Mouse (Mus musculus) heart, embryonic 14.5 days (tissue): ENCODE measurements around the gene Cpne5. TPM values are rescaled to one million over a fixed set of nuclear protein-coding genes. Genes with fewer than 3 reads are reported as not detected.

Source experiments
- ATAC-seq: fragments of 200-750 bp; cut with Nextera tagmentation; 2 replicates; pipeline ENCODE4 v1.8.0; 2017; ENCODE audit warnings: low read depth, moderate TSS enrichment; ENCODE audit not compliant: insufficient number of reproducible peaks, insufficient read depth, low FRiP score
- H3K27ac ChIP-seq, 2 experiments: fragments of 200-500 bp in 1 of 2; fragments of 300-500 bp in 1 of 2; sonication (generic) in 1 of 2; replicated peaks in 1 of 2; 2 replicates each; pipeline ENCODE4 v1.5.1; 2012 to 2014; ENCODE audit warnings: low read depth in 2 of 2, low read length in 2 of 2, control low read depth in 1 of 2, mild to moderate bottlenecking in 1 of 2, mixed read lengths in 1 of 2; ENCODE audit not compliant: control insufficient read depth in 1 of 2, insufficient read depth in 1 of 2
- H3K27me3 ChIP-seq: fragments of 300-500 bp; sonication (generic); 2 replicates; pipeline ENCODE4 v1.6.1; 2014; ENCODE audit warnings: mild to moderate bottlenecking, low read length, control low read depth; ENCODE audit not compliant: control insufficient read depth, insufficient read depth
- H3K36me3 ChIP-seq: fragments of 300-500 bp; sonication (generic); 2 replicates; pipeline ENCODE4 v1.6.1; 2014; ENCODE audit warnings: mild to moderate bottlenecking, control low read depth, low read length, mixed read lengths; ENCODE audit not compliant: control insufficient read depth, insufficient read depth
- H3K4me1 ChIP-seq, 2 experiments: fragments of 200-500 bp in 1 of 2; fragments of 300-500 bp in 1 of 2; sonication (generic) in 1 of 2; 2 replicates each; pipeline ENCODE4 v1.6.1; 2012 to 2014; ENCODE audit warnings: low read length in 2 of 2, control low read depth in 1 of 2, mixed read lengths in 1 of 2; ENCODE audit not compliant: control insufficient read depth in 2 of 2, insufficient read depth in 2 of 2
- H3K4me2 ChIP-seq: fragments of 300-500 bp; sonication (generic); 2 replicates; pipeline ENCODE4 v1.6.1; 2014; ENCODE audit warnings: mild to moderate bottlenecking, low read length
- H3K4me3 ChIP-seq, 2 experiments: fragments of 200-500 bp in 1 of 2; fragments of 300-500 bp in 1 of 2; sonication (generic) in 1 of 2; 2 replicates each; pipeline ENCODE4 v1.5.1; 2012 to 2014; ENCODE audit warnings: low read length in 2 of 2, mild to moderate bottlenecking in 2 of 2, control low read depth in 1 of 2, low read depth in 1 of 2, moderate library complexity in 1 of 2; ENCODE audit not compliant: control insufficient read depth in 1 of 2, insufficient read depth in 1 of 2
- H3K9ac ChIP-seq: fragments of 300-500 bp; sonication (generic); 2 replicates; pipeline ENCODE4 v1.6.1; 2014; ENCODE audit warnings: mild to moderate bottlenecking, low read length
- H3K9me3 ChIP-seq: fragments of 300-500 bp; sonication (generic); 2 replicates; pipeline ENCODE4 v1.6.1; 2016; ENCODE audit warnings: low read length, control low read depth; ENCODE audit not compliant: control insufficient read depth
- WGBS: fragments of 180-500 bp; shearing (Covaris S2); extraction: QIAGEN DNeasy Blood & Tissue Kit; methylation state at CpG from one replicate; pipeline ENCODE4 v1.1.7; 2014; 5-methylcytosine and 5-hydroxymethylcytosine counted together
- polyA plus RNA-seq: library from polyadenylated mRNA; unstranded; fragments of >200 nt; fragmentation: Nextera tagmentation; extraction: Ambion mirVana; gene quantifications from 2 replicates; pipeline ENCODE4 v1.2.1, GENCODE M21; 2014

Cpne5 gene
- polyA plus RNA-seq, 1 experiment from 2014 or later, result 28.8 TPM

GRCm38 (mm10) chr17:29136236-29136635 is 101.7 kb downstream of the Cpne5 start:
- H3K4me2 ChIP-seq, result no peak overlapping the region
- 68% methylated on average over 6 of the region's 6 CpGs for WGBS
- H3K27ac ChIP-seq, result no peak overlapping the region
- no peak overlapping the region for H3K4me3 ChIP-seq
- H3K9ac ChIP-seq, result no peak overlapping the region
- no peaks in the 10 kb centered on the region for H3K9me3 ChIP-seq
- ATAC-seq, result no peak
- H3K4me1 ChIP-seq, result no peaks in the 10 kb centered on the region; a peak in 1 of 4 replicates
- no peaks in the 10 kb centered on the region for H3K27me3 ChIP-seq
- H3K36me3 ChIP-seq, result no peaks in the 10 kb centered on the region

DNA sequence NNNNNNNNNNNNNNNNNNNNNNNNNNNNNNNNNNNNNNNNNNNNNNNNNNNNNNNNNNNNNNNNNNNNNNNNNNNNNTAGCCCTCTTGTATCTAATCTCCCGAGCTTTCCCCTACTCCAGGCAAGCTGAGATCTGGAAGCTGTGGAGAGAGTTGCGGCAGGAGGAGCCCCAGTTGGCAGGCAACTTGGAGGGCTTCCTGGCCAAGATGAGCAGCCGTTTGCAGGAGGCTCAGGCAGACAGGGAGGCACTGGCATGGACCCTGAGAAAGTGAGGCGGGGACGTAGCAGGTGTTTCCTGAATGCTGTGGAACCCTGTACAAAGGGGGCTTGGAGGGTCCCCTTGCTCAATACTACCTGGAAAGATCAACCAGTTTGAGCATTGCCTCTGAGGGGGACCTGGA is 102.9 kb downstream of the Cpne5 start:
- H3K4me1 ChIP-seq, result no peaks in the 10 kb centered on the region; a peak in 1 of 4 replicates
- WGBS, result 51% methylated on average over 5 of the region's 5 CpGs
- H3K27ac ChIP-seq, result no peak overlapping the region
- H3K4me2 ChIP-seq, result no peak overlapping the region
- no peak for ATAC-seq
- no peak overlapping the region for H3K9ac ChIP-seq
- no peak overlapping the region for H3K4me3 ChIP-seq
- H3K27me3 ChIP-seq, result no peaks in the 10 kb centered on the region
- no peaks in the 10 kb centered on the region for H3K36me3 ChIP-seq
- no peaks in the 10 kb centered on the region for H3K9me3 ChIP-seq

DNA sequence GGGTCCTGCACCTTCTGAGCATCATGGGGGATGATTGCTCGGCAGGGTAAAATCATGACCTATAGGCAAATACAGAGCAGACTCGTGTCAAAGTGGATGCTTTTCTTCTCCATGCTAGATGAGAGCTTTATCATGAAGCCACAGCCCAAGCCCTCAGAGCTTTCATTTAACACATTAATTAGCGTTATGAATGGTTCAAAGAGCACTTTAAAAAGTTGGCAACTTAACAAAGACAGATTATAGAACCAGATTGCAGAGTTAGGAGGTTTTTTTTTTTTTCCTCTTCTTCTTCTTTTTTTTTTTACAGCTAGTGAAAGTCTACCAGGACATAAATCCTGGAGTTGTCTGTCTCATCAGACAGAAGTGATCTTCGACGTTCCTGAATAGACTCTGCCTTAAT is 108.6 kb downstream of the Cpne5 start:
- Histone ChIP-seq H3K27ac (no peak overlapping the region), H3K27me3 (no peaks in the 10 kb centered on the region), H3K4me1 (no peaks in the 10 kb centered on the region), H3K9me3 (no peaks in the 10 kb centered on the region), H3K36me3 (no peaks in the 10 kb centered on the region), H3K4me2 (no peak overlapping the region), H3K9ac (no peak overlapping the region), H3K4me3 (no peak overlapping the region)
- ATAC-seq, result no peak
- WGBS, result 66% methylated on average over 5 of the region's 5 CpGs

GRCm38 (mm10) chr17:29126561-29126960 is 111.4 kb downstream of the Cpne5 start:
- H3K27ac ChIP-seq, result no peak overlapping the region
- no peak overlapping the region for H3K9ac ChIP-seq
- no peak for ATAC-seq
- 0 out of 4 replicates have a peak, but pooled peaks cover 0 to 5% of the 10 kb centered on the region in 2 experiments for H3K4me1 ChIP-seq
- no peaks in the 10 kb centered on the region for H3K36me3 ChIP-seq
- H3K9me3 ChIP-seq, result no peaks in the 10 kb centered on the region
- no peak overlapping the region for H3K4me3 ChIP-seq
- 86% methylated on average over 3 of the region's 3 CpGs for WGBS
- no peak overlapping the region for H3K4me2 ChIP-seq
- H3K27me3 ChIP-seq, result no peaks in the 10 kb centered on the region

- no peak for ATAC-seq
- Histone ChIP-seq H3K27ac (no peak overlapping the region), H3K4me2 (no peak overlapping the region), H3K9ac (no peak overlapping the region), H3K9me3 (no peaks in the 10 kb centered on the region), H3K4me1 (0 out of 4 replicates have a peak, but pooled peaks cover 0 to 5% of the 10 kb centered on the region in 2 experiments), H3K36me3 (no peaks in the 10 kb centered on the region), H3K4me3 (no peak overlapping the region), H3K27me3 (no peaks in the 10 kb centered on the region)
- WGBS, result 58% methylated on average over 6 of the region's 6 CpGs
These were observed 114.3 kb downstream of the Cpne5 start for GRCm38 (mm10) chr17:29123578-29124174.

- no peak overlapping the region for H3K4me2 ChIP-seq
- 63% methylated on average over 6 of the region's 6 CpGs for WGBS
- H3K9ac ChIP-seq, result no peak overlapping the region
- no peaks in the 10 kb centered on the region for H3K36me3 ChIP-seq
- no peaks in the 10 kb centered on the region for H3K27me3 ChIP-seq
- no peaks in the 10 kb centered on the region for H3K9me3 ChIP-seq
- H3K27ac ChIP-seq, result no peak overlapping the region
- ATAC-seq, result no peak
- 0 out of 4 replicates have a peak, but pooled peaks cover 0 to 5% of the 10 kb centered on the region in 2 experiments for H3K4me1 ChIP-seq
- no peak overlapping the region for H3K4me3 ChIP-seq
These were observed 115.2 kb downstream of the Cpne5 start for GRCm38 (mm10) chr17:29122817-29123216.

- H3K4me3 ChIP-seq, result no peak overlapping the region
- WGBS, result 49% methylated on average over 12 of the region's 12 CpGs
- no peaks in the 10 kb centered on the region for H3K9me3 ChIP-seq
- H3K27ac ChIP-seq, result no peak overlapping the region
- ATAC-seq, result no peak
- no peak overlapping the region for H3K9ac ChIP-seq
- no peaks in the 10 kb centered on the region for H3K36me3 ChIP-seq
- 0 out of 4 replicates have a peak, but pooled peaks cover 0 to 5% of the 10 kb centered on the region in 2 experiments for H3K4me1 ChIP-seq
- no peak overlapping the region for H3K4me2 ChIP-seq
- no peaks in the 10 kb centered on the region for H3K27me3 ChIP-seq
These were observed 117.3 kb downstream of the Cpne5 start for GRCm38 (mm10) chr17:29120666-29121065.

- WGBS, result 69% methylated on average over 5 of the region's 5 CpGs
- Histone ChIP-seq H3K36me3 (no peaks in the 10 kb centered on the region), H3K4me3 (no peak overlapping the region), H3K27ac (no peak overlapping the region), H3K4me2 (no peak overlapping the region), H3K27me3 (no peaks in the 10 kb centered on the region), H3K4me1 (no peaks in the 10 kb centered on the region; a peak in 1 of 4 replicates), H3K9ac (no peak overlapping the region), H3K9me3 (no peaks in the 10 kb centered on the region)
- no peak for ATAC-seq
These were observed 119.9 kb downstream of the Cpne5 start for GRCm38 (mm10) chr17:29118057-29118456.
